Mouse (Mus musculus): Measurements from ENCODE around the gene Hcn4. TPM values are rescaled to one million over a fixed set of nuclear protein-coding genes. Genes with fewer than 3 reads are reported as not detected.

Hcn4 gene
- polyA plus RNA-seq, 1 experiment from 2014 or later, result 4.7 TPM

DNA sequence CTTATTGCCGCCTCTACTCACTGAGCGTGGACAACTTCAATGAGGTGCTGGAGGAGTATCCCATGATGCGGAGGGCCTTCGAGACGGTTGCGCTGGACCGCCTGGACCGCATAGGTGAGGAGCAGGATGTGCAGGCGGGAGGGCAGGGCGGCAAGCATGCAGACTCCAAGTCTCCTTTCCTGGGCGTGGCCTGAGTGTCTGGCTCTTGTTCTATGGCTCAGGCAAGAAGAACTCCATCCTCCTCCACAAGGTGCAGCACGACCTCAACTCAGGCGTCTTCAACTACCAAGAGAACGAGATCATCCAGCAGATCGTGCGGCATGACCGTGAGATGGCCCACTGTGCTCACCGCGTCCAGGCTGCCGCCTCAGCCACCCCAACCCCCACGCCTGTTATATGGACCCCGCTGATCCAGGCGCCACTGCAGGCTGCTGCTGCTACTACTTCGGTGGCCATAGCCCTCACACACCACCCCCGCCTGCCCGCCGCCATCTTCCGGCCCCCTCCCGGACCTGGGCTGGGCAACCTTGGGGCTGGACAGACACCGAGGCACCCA lies 35.9 kb downstream of the Hcn4 start:
- WGBS, result 33% methylated on average over 30 of the region's 30 CpGs
- Histone ChIP-seq H3K36me3 (replicated peaks) (peaks cover 7% of the 10 kb centered on the region; the same call in 1 of the 2 replicates), H3K9ac (no peak overlapping the region), H3K9me3 (no peaks in the 10 kb centered on the region), H3K4me2 (no peak overlapping the region), H3K4me3 (no peak overlapping the region), H3K27ac (no peak overlapping the region), H3K27me3 (replicated peaks) (no peaks in the 10 kb centered on the region), H3K4me1 (peaks cover 12% of the 10 kb centered on the region)
- ATAC-seq (replicated peaks), result no peak

DNA sequence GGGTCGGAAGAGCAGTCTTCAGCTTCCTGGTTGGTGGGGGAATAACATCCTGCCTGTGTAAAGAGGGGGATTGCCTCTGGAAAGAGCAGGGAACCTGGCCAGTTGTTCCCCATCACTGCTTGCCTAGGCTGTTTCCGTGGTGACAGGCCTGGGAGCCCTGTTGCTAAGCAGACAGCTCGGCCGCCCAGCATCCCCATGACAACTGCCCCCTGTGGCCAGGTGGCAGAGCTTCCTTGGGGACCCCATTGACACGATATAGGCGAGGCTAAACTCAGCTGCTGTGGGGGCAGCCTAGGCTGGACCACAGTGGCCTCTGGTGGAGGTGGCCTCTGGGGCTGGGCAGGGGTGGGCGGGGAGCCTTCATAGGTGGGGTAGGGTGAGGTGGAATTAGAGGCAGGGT lies 40.6 kb downstream of the Hcn4 start:
- Histone ChIP-seq H3K4me3 (no peak overlapping the region), H3K9me3 (no peaks in the 10 kb centered on the region), H3K4me1 (peaks cover 13% of the 10 kb centered on the region), H3K9ac (no peak overlapping the region), H3K27me3 (replicated peaks) (no peaks in the 10 kb centered on the region), H3K36me3 (replicated peaks) (peaks cover 3% of the 10 kb centered on the region; the same call in 1 of the 2 replicates), H3K4me2 (no peak overlapping the region), H3K27ac (peak overlapping the region; percentile 61)
- ATAC-seq (replicated peaks), result peak; percentile 75
- WGBS, result 19% methylated on average over 7 of the region's 7 CpGs

DNA sequence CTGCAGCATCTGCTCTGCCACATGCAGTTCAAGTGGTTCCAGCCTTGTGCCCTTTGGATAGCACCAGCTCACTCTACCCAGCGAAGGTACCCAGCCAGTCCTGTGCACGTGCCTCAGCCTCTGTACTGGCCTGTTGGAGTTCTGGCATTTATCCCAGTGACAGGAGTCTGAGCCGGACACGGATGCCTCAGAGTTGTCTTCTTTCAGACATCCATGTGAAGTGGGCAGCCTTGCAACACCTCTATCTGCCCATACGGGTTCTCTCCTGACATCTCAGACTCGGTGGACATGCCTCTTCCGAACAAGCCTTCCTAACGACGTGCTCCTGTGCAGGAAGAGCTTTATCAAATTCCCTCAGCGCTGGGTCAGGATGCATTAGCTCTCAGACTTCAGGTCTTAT lies 47.9 kb downstream of the Hcn4 start:
- 82% methylated on average over 10 of the region's 10 CpGs for WGBS
- Histone ChIP-seq H3K27ac (no peak overlapping the region), H3K4me2 (no peak overlapping the region), H3K4me3 (no peak overlapping the region), H3K36me3 (replicated peaks) (no peaks in the 10 kb centered on the region; the same call in 1 of the 2 replicates), H3K4me1 (no peaks in the 10 kb centered on the region), H3K9me3 (no peaks in the 10 kb centered on the region), H3K9ac (no peak overlapping the region), H3K27me3 (replicated peaks) (no peaks in the 10 kb centered on the region)
- no peak for ATAC-seq (replicated peaks)

DNA sequence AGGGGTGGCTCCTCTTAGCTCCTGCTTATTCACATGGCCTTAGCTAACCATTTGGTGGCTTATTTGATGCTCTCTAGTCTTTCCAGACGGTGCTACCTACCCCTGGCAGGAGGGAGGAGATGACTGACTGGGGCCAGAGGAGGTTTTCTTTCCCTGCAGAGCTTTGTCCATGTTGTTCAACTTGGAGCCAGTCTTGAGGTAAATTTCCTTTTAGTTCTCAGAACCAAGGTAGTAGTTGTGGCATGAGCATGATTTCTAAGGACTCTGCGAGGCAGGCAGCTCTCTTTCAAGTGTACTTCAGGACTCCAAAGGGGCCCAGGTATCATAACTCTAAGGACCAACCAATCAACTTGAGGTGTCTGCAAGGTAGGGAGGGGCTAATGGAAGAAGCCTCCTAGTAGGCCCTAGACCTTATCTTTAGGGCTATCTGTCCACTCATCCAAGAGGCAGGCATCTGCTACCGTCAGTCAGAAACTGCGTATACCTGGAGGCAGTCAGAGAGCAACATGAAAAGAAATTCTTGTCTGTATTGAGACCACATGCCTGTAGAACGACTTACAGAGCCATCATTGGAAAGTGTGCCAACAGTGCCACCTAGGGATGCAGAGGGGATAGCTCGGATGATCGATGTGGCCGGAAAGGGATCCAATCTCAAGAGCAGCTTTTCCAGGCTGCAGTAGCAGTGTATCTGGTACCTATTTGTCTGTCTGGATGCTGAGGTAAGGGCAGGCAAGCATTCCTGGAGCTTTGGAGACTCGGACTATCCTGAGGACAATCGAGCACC lies 50.5 kb downstream of the Hcn4 start:
- WGBS, result 43% methylated on average over 10 of the region's 10 CpGs
- no peak overlapping the region for H3K9ac ChIP-seq

DNA sequence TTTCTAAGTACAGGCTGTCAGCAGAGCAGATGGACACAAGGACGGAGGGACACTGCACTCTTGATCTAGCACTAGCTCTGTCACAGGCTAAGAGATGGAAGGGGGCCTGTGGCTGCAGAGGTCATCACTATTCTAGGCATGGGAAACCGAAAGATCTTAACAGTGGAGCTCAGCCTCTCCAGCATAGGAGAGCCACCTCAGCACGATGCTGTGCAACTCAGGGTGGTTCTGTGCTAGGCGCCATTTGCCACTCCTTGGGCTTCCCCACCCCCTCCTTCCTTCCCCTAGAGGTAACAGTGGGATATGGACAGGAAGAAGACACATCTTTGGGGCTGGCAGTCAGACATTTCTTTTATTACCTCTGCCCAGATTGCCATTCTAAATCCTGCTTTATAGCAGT lies 51.1 kb downstream of the Hcn4 start:
- WGBS, result 93% methylated on average over 4 of the region's 4 CpGs
- no peak overlapping the region for H3K4me2 ChIP-seq
- no peaks in the 10 kb centered on the region for H3K9me3 ChIP-seq
- H3K27me3 ChIP-seq (replicated peaks), result no peaks in the 10 kb centered on the region
- H3K4me3 ChIP-seq, result no peak overlapping the region
- no peak overlapping the region for H3K9ac ChIP-seq
- H3K36me3 ChIP-seq (replicated peaks), result peaks cover 10% of the 10 kb centered on the region; the same call in 1 of the 2 replicates
- no peak overlapping the region for H3K27ac ChIP-seq
- H3K4me1 ChIP-seq, result no peaks in the 10 kb centered on the region
- ATAC-seq (replicated peaks), result no peak

More for the DNA sequence above, 50.5 kb downstream of the Hcn4 start:
- H3K4me2 ChIP-seq, result no peak overlapping the region
- 0 out of 2 replicates have a peak, but pooled peaks have one; percentile 58 for ATAC-seq (replicated peaks)
- no peaks in the 10 kb centered on the region for H3K9me3 ChIP-seq
- H3K4me3 ChIP-seq, result no peak overlapping the region
- peaks cover 10% of the 10 kb centered on the region; the same call in 1 of the 2 replicates for H3K36me3 ChIP-seq (replicated peaks)
- no peaks in the 10 kb centered on the region for H3K4me1 ChIP-seq
- H3K27me3 ChIP-seq (replicated peaks), result no peaks in the 10 kb centered on the region
- H3K27ac ChIP-seq, result no peak overlapping the region

DNA sequence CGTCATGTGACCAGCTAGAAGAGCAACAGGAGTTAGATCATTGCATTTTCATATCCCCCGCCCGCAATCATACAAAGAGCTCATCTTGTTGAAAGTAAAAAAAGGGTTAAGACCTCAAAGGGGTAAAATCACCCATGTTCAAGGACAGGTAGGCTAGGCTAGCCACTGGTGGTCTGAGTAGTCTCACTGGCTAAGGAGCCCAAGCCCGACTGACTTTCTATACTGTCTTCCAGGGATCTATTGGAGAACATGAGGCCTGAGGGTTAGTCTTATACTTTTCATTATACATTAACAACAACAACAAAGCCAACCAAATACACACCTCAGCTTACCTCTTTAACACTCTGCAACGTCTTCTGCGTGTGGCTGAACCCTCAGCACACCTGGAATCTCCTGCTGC lies 52.2 kb downstream of the Hcn4 start:
- WGBS, result 93% methylated on average over 6 of the region's 6 CpGs
- H3K27ac ChIP-seq, result no peak overlapping the region
- no peak overlapping the region for H3K9ac ChIP-seq
- no peaks in the 10 kb centered on the region for H3K27me3 ChIP-seq (replicated peaks)
- H3K9me3 ChIP-seq, result no peaks in the 10 kb centered on the region
- no peak overlapping the region for H3K4me3 ChIP-seq
- ATAC-seq (replicated peaks), result no peak
- peaks cover 12% of the 10 kb centered on the region; the same call in 1 of the 2 replicates for H3K36me3 ChIP-seq (replicated peaks)
- H3K4me2 ChIP-seq, result no peak overlapping the region
- H3K4me1 ChIP-seq, result no peaks in the 10 kb centered on the region

DNA sequence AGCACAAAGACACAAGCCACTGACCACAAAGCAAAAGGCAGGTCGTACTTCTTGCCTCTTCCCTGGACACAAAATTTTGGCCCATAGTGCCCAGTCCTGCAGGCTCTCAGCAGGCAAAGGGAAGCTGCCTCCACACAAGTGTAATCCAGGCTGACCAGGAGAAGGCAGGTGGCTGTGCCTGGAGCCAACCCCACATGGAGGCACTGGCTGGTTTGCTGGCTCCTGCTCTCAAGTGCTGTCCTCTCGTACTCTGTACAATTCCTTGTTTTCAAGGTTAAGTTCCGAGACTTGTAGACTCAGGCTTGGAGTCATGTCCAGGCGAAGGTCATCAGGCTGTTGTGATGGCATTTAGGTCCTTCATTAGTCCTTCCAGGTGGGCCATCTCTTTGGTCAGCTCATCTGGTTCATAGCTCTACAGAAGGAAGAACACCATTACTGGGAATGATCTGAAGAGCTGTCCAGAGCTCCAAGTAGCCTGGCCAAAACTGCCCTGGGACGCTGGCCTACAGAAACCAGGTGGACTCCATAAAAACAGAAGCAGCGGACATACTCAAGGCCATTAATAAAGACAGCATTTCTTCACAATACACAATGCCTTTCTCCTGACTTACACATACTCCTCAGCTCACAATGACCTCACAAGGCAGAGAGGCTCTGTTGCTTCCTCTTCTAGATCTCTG lies 53.9 kb downstream of the Hcn4 start:
- peaks cover 19% of the 10 kb centered on the region; the same call in 1 of the 2 replicates for H3K36me3 ChIP-seq (replicated peaks)
- no peak overlapping the region for H3K4me2 ChIP-seq
- H3K4me3 ChIP-seq, result no peak overlapping the region

DNA sequence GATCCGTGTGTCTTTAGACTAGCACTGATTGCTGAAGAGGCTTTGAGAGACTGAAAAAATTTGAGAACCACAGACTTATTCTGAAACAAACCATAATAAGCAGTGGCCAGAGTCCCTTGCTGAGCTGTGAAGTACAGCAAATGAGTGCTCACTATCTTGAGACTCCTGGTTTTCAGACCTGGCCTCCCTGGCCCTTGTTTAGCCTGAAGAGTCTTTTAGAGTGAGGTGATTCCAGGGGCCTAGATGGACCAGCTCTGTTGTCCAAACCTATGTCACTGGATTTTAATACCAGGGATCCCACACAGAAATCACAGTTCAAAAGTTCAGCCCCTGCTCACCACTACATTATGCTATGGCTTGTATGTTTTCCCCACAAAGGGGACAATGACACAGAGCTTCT lies 56.6 kb downstream of the Hcn4 start:
- Histone ChIP-seq H3K4me1 (no peaks in the 10 kb centered on the region), H3K4me3 (no peak overlapping the region), H3K4me2 (no peak overlapping the region)

More for the DNA sequence above, 53.9 kb downstream of the Hcn4 start:
- ATAC-seq (replicated peaks), result no peak
- no peak overlapping the region for H3K27ac ChIP-seq
- no peaks in the 10 kb centered on the region for H3K4me1 ChIP-seq
- no peaks in the 10 kb centered on the region for H3K9me3 ChIP-seq
- 92% methylated on average over 6 of the region's 6 CpGs for WGBS
- H3K27me3 ChIP-seq (replicated peaks), result no peaks in the 10 kb centered on the region
- H3K9ac ChIP-seq, result no peak overlapping the region

DNA sequence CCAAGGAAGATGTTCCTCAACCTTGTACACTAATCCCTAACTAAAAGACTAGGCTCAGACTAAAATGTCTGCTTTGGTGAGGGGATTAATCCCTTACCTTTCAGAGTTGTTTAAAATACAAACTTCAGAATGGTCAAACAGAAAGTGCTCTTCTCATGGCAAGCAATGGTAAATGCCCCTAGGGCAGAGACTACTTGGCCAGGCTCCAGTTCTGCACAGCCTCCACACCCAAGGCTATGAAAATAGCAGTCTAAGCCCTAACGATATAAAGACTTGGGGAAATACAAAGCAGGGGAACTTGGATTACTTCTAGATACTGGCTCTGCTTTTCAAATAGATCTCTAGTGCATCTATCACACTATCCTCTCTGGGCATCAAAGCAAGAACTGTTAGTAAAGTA lies 59.5 kb downstream of the Hcn4 start:
- H3K4me2 ChIP-seq, result no peak overlapping the region
- no peaks in the 10 kb centered on the region for H3K27me3 ChIP-seq (replicated peaks)
- no peak overlapping the region for H3K9ac ChIP-seq
- H3K4me3 ChIP-seq, result no peak overlapping the region
- H3K4me1 ChIP-seq, result no peaks in the 10 kb centered on the region
- WGBS, result 67% methylated on average over 1 of the region's 1 CpGs
- H3K27ac ChIP-seq, result no peak overlapping the region
- peaks cover 24% of the 10 kb centered on the region; the same call in 1 of the 2 replicates for H3K36me3 ChIP-seq (replicated peaks)
- no peak for ATAC-seq (replicated peaks)
- no peaks in the 10 kb centered on the region for H3K9me3 ChIP-seq

More for the DNA sequence above, 56.6 kb downstream of the Hcn4 start:
- Histone ChIP-seq H3K27ac (no peak overlapping the region), H3K27me3 (replicated peaks) (no peaks in the 10 kb centered on the region), H3K36me3 (replicated peaks) (peaks cover 22% of the 10 kb centered on the region; the same call in 1 of the 2 replicates), H3K9ac (no peak overlapping the region), H3K9me3 (no peaks in the 10 kb centered on the region)
- ATAC-seq (replicated peaks), result no peak
- WGBS, result 84% methylated on average over 1 of the region's 1 CpGs

DNA sequence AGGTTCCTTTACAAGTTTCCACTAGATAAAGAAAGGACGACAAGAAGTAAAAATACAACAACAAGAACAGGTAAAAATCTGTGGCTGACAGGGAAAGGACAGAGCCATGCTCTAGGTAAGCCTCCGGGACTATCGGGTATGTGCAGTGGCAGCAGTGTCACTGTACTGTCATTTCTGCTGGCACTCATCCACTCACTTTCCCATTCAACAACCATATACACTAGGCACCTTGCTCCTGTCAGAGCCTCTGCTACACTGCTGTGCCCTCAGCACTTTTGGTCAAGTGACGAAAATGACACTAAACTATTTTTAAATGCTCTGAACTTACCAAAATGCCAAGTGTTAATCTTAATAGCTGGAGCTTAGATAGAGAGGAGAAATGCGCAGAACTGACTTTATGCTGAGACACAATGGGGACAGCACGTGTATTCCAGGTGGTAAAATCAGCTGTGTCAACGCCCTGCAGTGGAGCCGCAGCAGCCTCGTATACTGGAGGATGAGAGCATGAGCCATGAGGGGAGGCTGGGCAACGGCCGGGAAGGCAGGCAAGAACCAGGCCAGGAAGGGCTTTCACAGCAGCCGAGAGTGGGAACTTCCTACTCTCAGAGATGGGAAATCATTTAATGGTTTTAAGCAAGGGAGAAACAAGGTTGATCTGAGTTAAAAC lies 66.7 kb downstream of the Hcn4 start:
- no peaks in the 10 kb centered on the region for H3K27me3 ChIP-seq (replicated peaks)
- no peak overlapping the region for H3K27ac ChIP-seq
- H3K4me1 ChIP-seq, result no peaks in the 10 kb centered on the region
- peaks cover 15% of the 10 kb centered on the region; the same call in 1 of the 2 replicates for H3K36me3 ChIP-seq (replicated peaks)
- H3K9ac ChIP-seq, result no peak overlapping the region
- no peaks in the 10 kb centered on the region for H3K9me3 ChIP-seq
- H3K4me2 ChIP-seq, result no peak overlapping the region
- no peak for ATAC-seq (replicated peaks)
- H3K4me3 ChIP-seq, result no peak overlapping the region
- WGBS, result 89% methylated on average over 12 of the region's 12 CpGs

DNA sequence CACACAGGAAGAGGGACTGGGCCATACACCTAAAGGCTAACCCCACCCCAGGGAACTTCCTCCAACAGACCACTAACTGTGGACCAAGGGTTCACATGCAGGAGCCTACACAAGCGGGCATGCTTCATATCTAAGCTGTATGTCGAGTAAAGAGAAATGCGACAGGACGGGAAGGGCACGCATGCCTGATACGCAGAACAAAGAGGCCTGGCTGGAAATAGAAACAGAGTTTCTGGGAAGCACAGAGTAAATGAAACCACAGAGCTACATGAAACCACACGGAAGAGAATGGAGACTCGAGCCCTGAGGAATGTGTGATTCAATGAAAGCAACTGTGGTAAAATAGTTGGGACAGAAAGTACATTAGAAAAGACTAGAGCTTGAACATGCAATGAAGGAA lies 67.7 kb downstream of the Hcn4 start:
- 95% methylated on average over 8 of the region's 8 CpGs for WGBS

More for the DNA sequence above, 67.7 kb downstream of the Hcn4 start:
- H3K4me2 ChIP-seq, result no peak overlapping the region
- no peak overlapping the region for H3K9ac ChIP-seq
- H3K27ac ChIP-seq, result no peak overlapping the region
- ATAC-seq (replicated peaks), result no peak
- H3K4me3 ChIP-seq, result no peak overlapping the region
- H3K9me3 ChIP-seq, result no peaks in the 10 kb centered on the region
- H3K36me3 ChIP-seq (replicated peaks), result peaks cover 15% of the 10 kb centered on the region; the same call in 1 of the 2 replicates
- H3K27me3 ChIP-seq (replicated peaks), result no peaks in the 10 kb centered on the region
- H3K4me1 ChIP-seq, result no peaks in the 10 kb centered on the region
